Mouse (Mus musculus) right cerebral cortex, adult 18-20 months (tissue): Measurements from ENCODE around the gene Lingo2.
"Not testable (repeated sequence)": the region's sequence is repeated elsewhere in the genome, so short reads cannot be mapped to it uniquely, and the experiment has no call there.

Experiments used
- DNase-seq: peaks from one replicate; pipeline ENCODE4 v3.0.0; 2022; ENCODE audit warnings: mixed read lengths

Lingo2 gene

GRCm38 (mm10) chr4:36078910-36079525 is 872.5 kb downstream of the Lingo2 start:
- no peak for DNase-seq

GRCm38 (mm10) chr4:36064701-36065100 is 886.8 kb downstream of the Lingo2 start:
- DNase-seq: not testable (repeated sequence)

GRCm38 (mm10) chr4:36052791-36053376 is 898.7 kb downstream of the Lingo2 start:
- DNase-seq: no peak

- peak; percentile 52 for DNase-seq
These were observed 911.2 kb downstream of the Lingo2 start for GRCm38 (mm10) chr4:36040361-36040760.

GRCm38 (mm10) chr4:36038742-36039141 is 912.8 kb downstream of the Lingo2 start:
- DNase-seq: no peak

- no peak for DNase-seq
These were observed 919.5 kb downstream of the Lingo2 start for GRCm38 (mm10) chr4:36032039-36032438.

GRCm38 (mm10) chr4:36014181-36014580 is 937.4 kb downstream of the Lingo2 start:
- DNase-seq: no peak

GRCm38 (mm10) chr4:35992005-35992763 is 959.4 kb downstream of the Lingo2 start:
- no peak for DNase-seq

GRCm38 (mm10) chr4:35986012-35986411 is 965.5 kb downstream of the Lingo2 start:
- no peak for DNase-seq

GRCm38 (mm10) chr4:35963532-35963931 is 988.0 kb downstream of the Lingo2 start:
- DNase-seq: no peak

GRCm38 (mm10) chr4:35951894-35952293 is 999.7 kb downstream of the Lingo2 start:
- DNase-seq: no peak

- no peak for DNase-seq
These were observed 1000.3 kb downstream of the Lingo2 start for GRCm38 (mm10) chr4:35951251-35951650.

- peak; percentile 3 for DNase-seq
These were observed 1017.4 kb downstream of the Lingo2 start for GRCm38 (mm10) chr4:35934056-35934661.

GRCm38 (mm10) chr4:35927722-35928121 is 1023.8 kb downstream of the Lingo2 start:
- no peak for DNase-seq

- no peak for DNase-seq
These were observed 1034.1 kb downstream of the Lingo2 start for GRCm38 (mm10) chr4:35917453-35917852.

GRCm38 (mm10) chr4:35897769-35898564 is 1053.6 kb downstream of the Lingo2 start:
- no peak for DNase-seq

GRCm38 (mm10) chr4:35885591-35886542 is 1065.7 kb downstream of the Lingo2 start:
- DNase-seq: peak; percentile 15

- DNase-seq: no peak
These were observed 1066.5 kb downstream of the Lingo2 start for GRCm38 (mm10) chr4:35884946-35885460.

- DNase-seq: no peak
These were observed 1105.0 kb downstream of the Lingo2 start for GRCm38 (mm10) chr4:35846518-35846917.

GRCm38 (mm10) chr4:35845140-35845539 is 1106.4 kb downstream of the Lingo2 start:
- DNase-seq: peak; percentile 3

GRCm38 (mm10) chr4:35844518-35844917 is 1107.0 kb downstream of the Lingo2 start:
- no peak for DNase-seq
